ENCODE assay signal across 8 mouse cellular contexts in genomic region chr5:100322081-100322480, GRCm38 (mm10).
DNase-seq lines count a peak whose midpoint lies in the region; ATAC-seq lines count a peak whose summit lies in the region.

No protein-coding gene starts in this region.

- H3K4me1 ChIP-seq in hindbrain, embryonic 12.5 days, result no peaks in the 10 kb centered on the region

- ATAC-seq in hindbrain, embryonic 12.5 days (ENCODE audit: low FRiP score), result peak; percentile 84

- H3K27ac ChIP-seq in hindbrain, embryonic 12.5 days, result no peak overlapping the region

- H3K9ac ChIP-seq in hindbrain, embryonic 12.5 days, result no peak overlapping the region

- no peaks in the 10 kb centered on the region for H3K9me3 ChIP-seq in hindbrain, embryonic 12.5 days (replicated peaks)

- 0 out of 2 replicates have a peak overlapping the region, but pooled peaks have one; percentile 3 for H3K4me2 ChIP-seq in hindbrain, embryonic 12.5 days (replicated peaks)

- DNase-seq in MN1 (ENCODE audit: low spot score), result peak; percentile 85
- DNase-seq in cerebellum, adult 8-10 months, result peak; percentile 78
- peak; percentile 40 to 94 for DNase-seq in frontal cortex, adult 2 months (ENCODE audit: extremely low spot score in 1 of 2, low spot score in 1 of 2)
- peak; percentile 66 for DNase-seq in layer of hippocampus, adult 9-11 months
- peak; percentile 80 for DNase-seq in lung, postnatal 14 days
- peak; percentile 91 for DNase-seq in retina, embryonic 14.5 days (ENCODE audit: low spot score)
- DNase-seq in thymus, postnatal 4 days, result peak; percentile 91

- WGBS in hindbrain, embryonic 12.5 days, result 2% methylated on average over 11 of the region's 11 CpGs

- no peaks in the 10 kb centered on the region for H3K27me3 ChIP-seq in hindbrain, embryonic 12.5 days

- no peak overlapping the region for H3K4me3 ChIP-seq in hindbrain, embryonic 12.5 days

- H3K36me3 ChIP-seq in hindbrain, embryonic 12.5 days, result no peaks in the 10 kb centered on the region
